Mouse (Mus musculus): ENCODE results near the gene Lancl2. TPM values are rescaled to one million over a fixed set of nuclear protein-coding genes. Genes with fewer than 3 reads are reported as not detected.

The Lancl2 gene
- polyA plus RNA-seq, 1 experiment: 23.2 TPM

- Histone ChIP-seq H3K27ac (ENCODE audit: insufficient read depth, low read length) (no peak overlapping the region), H3K4me3 (ENCODE audit: insufficient read depth, low read length) (no peak overlapping the region), H3K4me1 (ENCODE audit: control insufficient read depth, insufficient read depth, low read length) (no peaks in the 10 kb centered on the region)
- TF ChIP-seq CTCF (IDR thresholded peaks at IDR 0.05; ENCODE audit: borderline replicate concordance, insufficient read depth, low read length) (no peak), POLR2A (IDR thresholded peaks at IDR 0.05; ENCODE audit: low read depth, low read length) (no peak)
These were observed 19.0 kb downstream of the Lancl2 start for GRCm38 (mm10) chr6:57721347-57721746.

GRCm38 (mm10) chr6:57742749-57743148 lies 40.4 kb downstream of the Lancl2 start:
- TF ChIP-seq POLR2A (IDR thresholded peaks at IDR 0.05; ENCODE audit: low read depth, low read length): no peak
- TF ChIP-seq CTCF (IDR thresholded peaks at IDR 0.05; ENCODE audit: borderline replicate concordance, insufficient read depth, low read length): no peak
- Histone ChIP-seq H3K4me3 (ENCODE audit: insufficient read depth, low read length) (no peak overlapping the region), H3K27ac (ENCODE audit: insufficient read depth, low read length) (no peak overlapping the region), H3K4me1 (ENCODE audit: control insufficient read depth, insufficient read depth, low read length) (no peaks in the 10 kb centered on the region)

- H3K4me1 ChIP-seq (ENCODE audit: control insufficient read depth, insufficient read depth, low read length): no peaks in the 10 kb centered on the region
- H3K27ac ChIP-seq (ENCODE audit: insufficient read depth, low read length): no peak overlapping the region
- H3K4me3 ChIP-seq (ENCODE audit: insufficient read depth, low read length): no peak overlapping the region
- TF ChIP-seq CTCF (IDR thresholded peaks at IDR 0.05; ENCODE audit: borderline replicate concordance, insufficient read depth, low read length): peak; percentile 41; the same call in 1 of the 2 replicates
- no peak for TF ChIP-seq POLR2A (IDR thresholded peaks at IDR 0.05; ENCODE audit: low read depth, low read length)
These were observed 41.0 kb downstream of the Lancl2 start for GRCm38 (mm10) chr6:57743333-57743732.

GRCm38 (mm10) chr6:57744123-57744522 lies 41.8 kb downstream of the Lancl2 start:
- Histone ChIP-seq H3K4me1 (ENCODE audit: control insufficient read depth, insufficient read depth, low read length) (no peaks in the 10 kb centered on the region), H3K4me3 (ENCODE audit: insufficient read depth, low read length) (no peak overlapping the region), H3K27ac (ENCODE audit: insufficient read depth, low read length) (no peak overlapping the region)
- TF ChIP-seq POLR2A (IDR thresholded peaks at IDR 0.05; ENCODE audit: low read depth, low read length) (no peak), CTCF (IDR thresholded peaks at IDR 0.05; ENCODE audit: borderline replicate concordance, insufficient read depth, low read length) (no peak)

- no peak overlapping the region for H3K4me3 ChIP-seq (ENCODE audit: insufficient read depth, low read length)
- TF ChIP-seq CTCF (IDR thresholded peaks at IDR 0.05; ENCODE audit: borderline replicate concordance, insufficient read depth, low read length) (no peak), POLR2A (IDR thresholded peaks at IDR 0.05; ENCODE audit: low read depth, low read length) (no peak)
- H3K4me1 ChIP-seq (ENCODE audit: control insufficient read depth, insufficient read depth, low read length): no peaks in the 10 kb centered on the region
- H3K27ac ChIP-seq (ENCODE audit: insufficient read depth, low read length): no peak overlapping the region
These were observed 42.8 kb downstream of the Lancl2 start for GRCm38 (mm10) chr6:57744974-57745747.

GRCm38 (mm10) chr6:57745748-57746129 lies 43.4 kb downstream of the Lancl2 start:
- Histone ChIP-seq H3K27ac (ENCODE audit: insufficient read depth, low read length) (no peak overlapping the region), H3K4me1 (ENCODE audit: control insufficient read depth, insufficient read depth, low read length) (no peaks in the 10 kb centered on the region), H3K4me3 (ENCODE audit: insufficient read depth, low read length) (no peak overlapping the region)
- TF ChIP-seq POLR2A (IDR thresholded peaks at IDR 0.05; ENCODE audit: low read depth, low read length) (no peak), CTCF (IDR thresholded peaks at IDR 0.05; ENCODE audit: borderline replicate concordance, insufficient read depth, low read length) (no peak)

GRCm38 (mm10) chr6:57753962-57754759 lies 51.8 kb downstream of the Lancl2 start:
- no peak overlapping the region for H3K27ac ChIP-seq (ENCODE audit: insufficient read depth, low read length)
- TF ChIP-seq CTCF (IDR thresholded peaks at IDR 0.05; ENCODE audit: borderline replicate concordance, insufficient read depth, low read length) (no peak), POLR2A (IDR thresholded peaks at IDR 0.05; ENCODE audit: low read depth, low read length) (no peak)
- H3K4me1 ChIP-seq (ENCODE audit: control insufficient read depth, insufficient read depth, low read length): no peaks in the 10 kb centered on the region
- H3K4me3 ChIP-seq (ENCODE audit: insufficient read depth, low read length): no peak overlapping the region

- TF ChIP-seq POLR2A (IDR thresholded peaks at IDR 0.05; ENCODE audit: low read depth, low read length) (no peak), CTCF (IDR thresholded peaks at IDR 0.05; ENCODE audit: borderline replicate concordance, insufficient read depth, low read length) (no peak)
- Histone ChIP-seq H3K27ac (ENCODE audit: insufficient read depth, low read length) (no peak overlapping the region), H3K4me3 (ENCODE audit: insufficient read depth, low read length) (no peak overlapping the region), H3K4me1 (ENCODE audit: control insufficient read depth, insufficient read depth, low read length) (no peaks in the 10 kb centered on the region)
These were observed 60.7 kb downstream of the Lancl2 start for GRCm38 (mm10) chr6:57763054-57763453.

GRCm38 (mm10) chr6:57765095-57765878 lies 62.9 kb downstream of the Lancl2 start:
- Histone ChIP-seq H3K27ac (ENCODE audit: insufficient read depth, low read length) (no peak overlapping the region), H3K4me3 (ENCODE audit: insufficient read depth, low read length) (no peak overlapping the region), H3K4me1 (ENCODE audit: control insufficient read depth, insufficient read depth, low read length) (no peaks in the 10 kb centered on the region)
- no peak for TF ChIP-seq POLR2A (IDR thresholded peaks at IDR 0.05; ENCODE audit: low read depth, low read length)
- TF ChIP-seq CTCF (IDR thresholded peaks at IDR 0.05; ENCODE audit: borderline replicate concordance, insufficient read depth, low read length): no peak

Measured in embryonic fibroblast, embryonic 13.5 days (primary cell).